Mouse (Mus musculus) bone marrow macrophage, adult 2 months (primary cell): ENCODE results near the gene Maats1. TPM values are rescaled to one million over a fixed set of nuclear protein-coding genes. Genes with fewer than 3 reads are reported as not detected.

ENCODE experiments used
- H3K27ac ChIP-seq: 2 replicates; pipeline ENCODE4 v1.5.1; 2012; ENCODE audit warnings: low read depth, low read length; ENCODE audit not compliant: insufficient read depth
- H3K4me1 ChIP-seq: 2 replicates; pipeline ENCODE4 v1.6.1; 2012; ENCODE audit warnings: low read length; ENCODE audit not compliant: control insufficient read depth, insufficient read depth
- H3K4me3 ChIP-seq: 2 replicates; pipeline ENCODE4 v1.5.1; 2012; ENCODE audit warnings: mild to moderate bottlenecking, low read length, moderate library complexity; ENCODE audit not compliant: insufficient read depth
- CTCF ChIP-seq: IDR thresholded peaks from 2 replicates; pipeline ENCODE4 v1.5.1; 2012; ENCODE audit warnings: low read depth, mild to moderate bottlenecking, low read length, moderate library complexity
- POLR2A ChIP-seq: IDR thresholded peaks from 2 replicates; pipeline ENCODE4 v1.6.1; 2012; ENCODE audit warnings: mild to moderate bottlenecking, low read depth, low read length, borderline replicate concordance
- polyA plus RNA-seq: library from polyadenylated mRNA; stranded (reverse); fragments of >200 nt; gene quantifications from 2 replicates; pipeline ENCODE4 v1.2.4, GENCODE M21; 2012; ENCODE audit not compliant: missing spikeins, insufficient read depth, insufficient read length

Gene Maats1
- polyA plus RNA-seq, 1 experiment, result not detected

- no peak overlapping the region for H3K27ac ChIP-seq
- H3K4me1 ChIP-seq, result peaks cover 11% of the 10 kb centered on the region
- TF ChIP-seq CTCF, result no peak
- no peak overlapping the region for H3K4me3 ChIP-seq
Observed at GRCm38 (mm10) chr16:38362493-38363255, 20.7 kb upstream of the Maats1 start.

- no peak for TF ChIP-seq POLR2A
- TF ChIP-seq CTCF, result no peak
- Histone ChIP-seq H3K4me1 (peaks cover 11% of the 10 kb centered on the region), H3K27ac (no peak within 1 kb of the TSS), H3K4me3 (no peak within 1 kb of the TSS)
Observed at GRCm38 (mm10) chr16:38361933-38362332, 20.0 kb upstream of the Maats1 start, which contains the start of gene Popdc2. Gene Popdc2, plus strand, starts transcription at chr16:38362209.

- H3K27ac ChIP-seq, result no peak overlapping the region
- no peak overlapping the region for H3K4me3 ChIP-seq
- H3K4me1 ChIP-seq, result peaks cover 8% of the 10 kb centered on the region
- TF ChIP-seq CTCF (no peak), POLR2A (no peak)
Observed at GRCm38 (mm10) chr16:38360317-38360716, 18.4 kb upstream of the Maats1 start.

GRCm38 (mm10) chr16:38359857-38360256, 17.9 kb upstream of the Maats1 start:
- Histone ChIP-seq H3K27ac (no peak overlapping the region), H3K4me1 (peaks cover 8% of the 10 kb centered on the region), H3K4me3 (no peak overlapping the region)
- no peak for TF ChIP-seq CTCF

GRCm38 (mm10) chr16:38359241-38359640, 17.3 kb upstream of the Maats1 start:
- H3K4me1 ChIP-seq, result peaks cover 8% of the 10 kb centered on the region
- H3K27ac ChIP-seq, result no peak overlapping the region
- H3K4me3 ChIP-seq, result no peak overlapping the region
- no peak for TF ChIP-seq CTCF
- TF ChIP-seq POLR2A, result no peak

GRCm38 (mm10) chr16:38358256-38358812, 16.4 kb upstream of the Maats1 start:
- H3K27ac ChIP-seq, result no peak overlapping the region
- peaks cover 7% of the 10 kb centered on the region for H3K4me1 ChIP-seq
- no peak for TF ChIP-seq POLR2A
- TF ChIP-seq CTCF, result no peak
- no peak overlapping the region for H3K4me3 ChIP-seq

GRCm38 (mm10) chr16:38354185-38354913, 12.4 kb upstream of the Maats1 start:
- H3K27ac ChIP-seq, result no peak overlapping the region
- no peak for TF ChIP-seq CTCF
- TF ChIP-seq POLR2A, result no peak
- H3K4me1 ChIP-seq, result no peaks in the 10 kb centered on the region
- no peak overlapping the region for H3K4me3 ChIP-seq

GRCm38 (mm10) chr16:38353642-38354041, 11.7 kb upstream of the Maats1 start:
- no peak for TF ChIP-seq POLR2A
- TF ChIP-seq CTCF, result no peak
- no peaks in the 10 kb centered on the region for H3K4me1 ChIP-seq
- no peak overlapping the region for H3K4me3 ChIP-seq
- H3K27ac ChIP-seq, result no peak overlapping the region

- Histone ChIP-seq H3K4me1 (peaks cover 3% of the 10 kb centered on the region), H3K4me3 (no peak overlapping the region), H3K27ac (no peak overlapping the region)
- no peak for TF ChIP-seq CTCF
- TF ChIP-seq POLR2A, result no peak
Observed at GRCm38 (mm10) chr16:38352851-38353250, 10.9 kb upstream of the Maats1 start.

- TF ChIP-seq POLR2A, result no peak
- TF ChIP-seq CTCF, result no peak
- H3K4me1 ChIP-seq, result peaks cover 3% of the 10 kb centered on the region
- H3K27ac ChIP-seq, result no peak overlapping the region
- H3K4me3 ChIP-seq, result no peak overlapping the region
Observed at GRCm38 (mm10) chr16:38352031-38352430, 10.1 kb upstream of the Maats1 start.
